Mouse (Mus musculus) cerebellum, postnatal 25 days (tissue): ENCODE data around the gene Srsx.
"Not testable (repeated sequence)": the region's sequence is repeated elsewhere in the genome, so short reads cannot be mapped to it uniquely, and the experiment has no call there.

ENCODE experiments used
- DNase-seq, 2 experiments: peaks; one replicate each; pipeline ENCODE4 v3.0.0; 2021; ENCODE audit warnings: mixed read lengths in 2 of 2

Gene Srsx

DNA sequence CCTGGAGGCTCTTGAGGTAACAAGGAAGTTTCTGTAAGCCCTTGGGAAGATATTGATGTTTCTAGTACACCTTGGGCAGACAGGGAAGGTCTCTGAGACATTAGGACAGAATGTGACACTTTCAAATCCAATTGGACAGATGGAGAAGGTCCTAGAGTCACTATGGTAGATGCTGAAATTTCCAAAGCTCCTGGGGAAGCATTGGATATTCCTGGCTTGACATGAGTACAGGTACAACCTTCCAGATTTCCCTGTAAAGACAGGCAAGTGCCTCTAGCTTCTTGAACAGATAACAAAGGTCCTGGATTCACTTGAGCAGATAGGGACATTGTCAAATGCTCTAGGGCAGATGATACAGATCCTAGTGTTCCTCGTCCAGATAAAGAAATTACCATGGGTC lies at the start of gene Srsx:
TSS of gene Srsx (minus strand) at position 101 of the 400 bp plus-strand sequence.
- not testable (repeated sequence) for DNase-seq

DNA sequence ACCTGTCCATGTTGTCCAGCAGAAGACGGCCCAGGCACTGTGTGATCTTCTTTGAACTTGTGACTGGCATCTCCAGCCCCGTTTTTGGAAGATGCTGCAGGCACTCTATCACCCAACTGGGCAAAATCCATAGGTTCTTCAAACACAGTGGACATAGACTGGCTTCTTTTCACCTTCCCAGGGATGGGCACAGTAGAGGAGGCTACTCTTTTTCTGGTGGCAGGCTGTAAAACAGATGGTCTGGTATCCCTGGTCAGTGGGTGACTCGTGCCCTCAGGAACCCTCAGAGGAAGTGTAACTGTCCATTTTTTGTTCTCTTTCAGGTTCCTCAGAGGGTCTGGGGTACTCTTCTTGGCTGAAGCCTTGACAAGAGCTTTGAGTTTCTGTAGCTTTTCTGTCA lies 24.5 kb upstream of the Srsx start, which contains the start of gene Gm17577:
TSS of gene Gm17577 (minus strand) at position 101 of the 400 bp plus-strand sequence.
- not testable (repeated sequence) for DNase-seq
